ENCODE assay signal across 10 mouse cellular contexts in the genomic region with DNA sequence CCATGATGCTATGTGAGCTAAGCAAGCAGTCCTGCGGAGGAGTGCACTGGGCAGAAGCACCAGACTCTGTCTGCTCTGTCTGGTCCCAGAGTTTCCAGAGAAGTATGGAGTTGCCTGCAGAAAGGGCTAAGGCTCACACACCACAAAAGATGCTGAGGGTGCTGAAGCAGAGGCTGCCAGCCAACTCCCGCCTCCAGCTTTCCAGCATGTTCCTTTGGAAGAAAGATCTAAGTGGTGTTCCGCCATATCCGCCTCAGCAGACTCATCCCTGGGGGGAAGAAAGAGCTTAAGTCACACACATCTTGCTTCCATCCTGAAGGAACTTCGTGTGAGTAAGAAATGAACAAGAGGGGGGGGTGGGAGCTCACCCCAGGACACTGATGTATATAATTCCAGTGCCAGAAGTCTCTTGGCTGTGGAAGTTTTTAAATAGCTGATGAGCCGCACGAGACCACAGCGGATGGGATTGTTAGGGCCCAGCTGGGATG. TPM values are rescaled to one million over a fixed set of nuclear protein-coding genes. Genes with fewer than 3 reads are reported as not detected.
DNase-seq lines count a peak whose midpoint lies in the region; ATAC-seq lines count a peak whose summit lies in the region.
"Had no signal": no experiment of that assay in that cellular context is flagged by ENCODE, and none has a peak within 500 bp of the region (broad histone marks: within the 10 kb centered on the region; RNA-seq: fewer than 3 reads in every experiment).

No protein-coding gene starts in this region.

- H3K36me3 ChIP-seq in lung, embryonic 16.5 days (ENCODE audit: control insufficient read depth, insufficient read depth, low read length): no peaks in the 10 kb centered on the region
- H3K36me3 ChIP-seq in stomach, embryonic 14.5 days (ENCODE audit: control insufficient read depth, insufficient read depth, low read length): no peaks in the 10 kb centered on the region
- H3K36me3 ChIP-seq in midbrain, embryonic 11.5 days (ENCODE audit: control insufficient read depth, insufficient read depth, low read length): no peaks in the 10 kb centered on the region
- H3K36me3 ChIP-seq in forebrain, embryonic 12.5 days (replicated peaks): no peaks in the 10 kb centered on the region
- H3K36me3 ChIP-seq: liver, embryonic 12.5 days had no signal

- no peak overlapping the region for H3K4me3 ChIP-seq in lung, embryonic 16.5 days (ENCODE audit: low read length)
- H3K4me3 ChIP-seq in stomach, embryonic 14.5 days (ENCODE audit: low read depth, low read length): no peak overlapping the region
- no peak overlapping the region for H3K4me3 ChIP-seq in midbrain, embryonic 11.5 days (ENCODE audit: low read depth, low read length)
- no peak overlapping the region for H3K4me3 ChIP-seq in forebrain, embryonic 12.5 days (replicated peaks)
- H3K4me3 ChIP-seq: liver, embryonic 12.5 days had no signal

- H3K4me2 ChIP-seq in lung, embryonic 16.5 days (ENCODE audit: low read depth, low read length): no peak overlapping the region
- no peak overlapping the region for H3K4me2 ChIP-seq in stomach, embryonic 14.5 days (replicated peaks; ENCODE audit: low read depth, low read length)
- no peak overlapping the region for H3K4me2 ChIP-seq in midbrain, embryonic 11.5 days
- H3K4me2 ChIP-seq in forebrain, embryonic 12.5 days: no peak overlapping the region
- H3K4me2 ChIP-seq: liver, embryonic 12.5 days had no signal

- no peak for DNase-seq in lung, adult 18-20 months
- peak; percentile 56 for DNase-seq in gastrocnemius, postnatal 14 days
- DNase-seq in left cerebral cortex, postnatal 10 days (ENCODE audit: extremely low spot score in 1 of 2, low spot score in 2 of 2): peak; percentile 62 to 69
- no peak for DNase-seq in midbrain, embryonic 11.5 days (ENCODE audit: low spot score, missing footprints)
- no peak for DNase-seq in thymus, postnatal 14 days
- DNase-seq: retina, postnatal 1 day had no signal

- 48% methylated on average over 8 of the region's 8 CpGs for WGBS in lung, embryonic 16.5 days
- 33% methylated on average over 8 of the region's 8 CpGs for WGBS in stomach, embryonic 14.5 days
- 76% methylated on average over 8 of the region's 8 CpGs for WGBS in midbrain, embryonic 11.5 days
- 74% methylated on average over 8 of the region's 8 CpGs for WGBS in forebrain, embryonic 12.5 days

- peak overlapping the region; percentile 89 for H3K27ac ChIP-seq in lung, embryonic 16.5 days (ENCODE audit: low read length)
- peak overlapping the region; percentile 79 for H3K27ac ChIP-seq in stomach, embryonic 14.5 days (ENCODE audit: low read length)
- H3K27ac ChIP-seq in midbrain, embryonic 11.5 days (ENCODE audit: low read depth, low read length): no peak overlapping the region
- no peak overlapping the region for H3K27ac ChIP-seq in forebrain, embryonic 12.5 days
- H3K27ac ChIP-seq: liver, embryonic 12.5 days had no signal

- intact Hi-C loops in gastrocnemius, postnatal 14 days (cut with DNase I; ENCODE audit: low total_unique reads): no loop called here
- intact Hi-C loops in left cerebral cortex, postnatal 10 days (cut with DNase I): no loop called here

- peak; percentile 88 for ATAC-seq in lung, embryonic 16.5 days (ENCODE audit: low read depth)
- ATAC-seq in stomach, embryonic 14.5 days (ENCODE audit: insufficient number of reproducible peaks, insufficient read depth, low FRiP score, low read depth): peak; percentile 72; the same call in 1 of the 2 replicates
- ATAC-seq in midbrain, embryonic 11.5 days (ENCODE audit: low FRiP score): no peak
- ATAC-seq in forebrain, embryonic 12.5 days (ENCODE audit: low FRiP score): no peak
- ATAC-seq: liver, embryonic 12.5 days had no signal

- H3K9ac ChIP-seq in lung, embryonic 16.5 days (ENCODE audit: low read length): peak overlapping the region; percentile 13; the same call in 1 of the 2 replicates
- no peak overlapping the region for H3K9ac ChIP-seq in stomach, embryonic 14.5 days (replicated peaks; ENCODE audit: low read depth, low read length)
- H3K9ac ChIP-seq in midbrain, embryonic 11.5 days (ENCODE audit: low read length): no peak overlapping the region
- H3K9ac ChIP-seq in forebrain, embryonic 12.5 days: no peak overlapping the region
- H3K9ac ChIP-seq: liver, embryonic 12.5 days had no signal

- H3K9me3 ChIP-seq in lung, embryonic 16.5 days (ENCODE audit: control insufficient read depth, low read length): no peaks in the 10 kb centered on the region
- H3K9me3 ChIP-seq in stomach, embryonic 14.5 days (ENCODE audit: control insufficient read depth, low read depth, low read length): no peaks in the 10 kb centered on the region
- H3K9me3 ChIP-seq in midbrain, embryonic 11.5 days (ENCODE audit: control insufficient read depth, low read length): no peaks in the 10 kb centered on the region
- no peaks in the 10 kb centered on the region for H3K9me3 ChIP-seq in forebrain, embryonic 12.5 days
- H3K9me3 ChIP-seq: liver, embryonic 12.5 days had no signal

- no peaks in the 10 kb centered on the region for H3K27me3 ChIP-seq in lung, embryonic 16.5 days (ENCODE audit: control insufficient read depth, insufficient read depth, low read depth, low read length)
- no peaks in the 10 kb centered on the region for H3K27me3 ChIP-seq in stomach, embryonic 14.5 days (ENCODE audit: control insufficient read depth, insufficient read depth, low read length)
- no peaks in the 10 kb centered on the region for H3K27me3 ChIP-seq in midbrain, embryonic 11.5 days (ENCODE audit: control insufficient read depth, insufficient read depth, low read length)
- no peaks in the 10 kb centered on the region for H3K27me3 ChIP-seq in forebrain, embryonic 12.5 days

- H3K4me1 ChIP-seq in lung, embryonic 16.5 days (replicated peaks; ENCODE audit: control insufficient read depth, insufficient read depth, low read length): peaks cover 33% of the 10 kb centered on the region
- peaks cover 15% of the 10 kb centered on the region for H3K4me1 ChIP-seq in stomach, embryonic 14.5 days (ENCODE audit: control insufficient read depth, insufficient read depth, low read length)
- H3K4me1 ChIP-seq in midbrain, embryonic 11.5 days (ENCODE audit: control insufficient read depth, insufficient read depth, low read length): no peaks in the 10 kb centered on the region
- 0 out of 2 replicates have a peak, but pooled peaks cover 2% of the 10 kb centered on the region for H3K4me1 ChIP-seq in forebrain, embryonic 12.5 days
- H3K4me1 ChIP-seq: liver, embryonic 12.5 days had no signal

RNA-seq across cellular contexts. Expression of gene Mlph, which starts 10.9 kb away (rescaled TPM):
- 1.5 and 2.0 TPM in 2 replicates for polyA plus RNA-seq in lung, embryonic 16.5 days (2015; fragmentation: Nextera tagmentation; extraction: Ambion mirVana)
- total RNA-seq in gastrocnemius, postnatal 14 days (2021): under 1 TPM; 0.31 to 0.35 TPM
- total RNA-seq in left cerebral cortex, postnatal 10 days (2021): under 1 TPM; 0.63 to 0.88 TPM
- 0.29 and 1.3 TPM in 2 replicates for polyA plus RNA-seq in stomach, embryonic 14.5 days (2014; fragmentation: Nextera tagmentation; extraction: Ambion mirVana)
- polyA plus RNA-seq in midbrain, embryonic 11.5 days (2014; fragmentation: Nextera tagmentation; extraction: Ambion mirVana): 0.10 and 0.33 TPM in 2 replicates
- 0.14 and 0.21 TPM in 2 replicates for polyA plus RNA-seq in forebrain, embryonic 12.5 days (2016; fragmentation: Nextera tagmentation; extraction: Ambion mirVana)
- polyA plus RNA-seq: liver, embryonic 12.5 days had no signal

RNA-seq across cellular contexts. Expression of gene Prlh, which starts 48.9 kb away (rescaled TPM):
- not detected in 2 replicates for polyA plus RNA-seq in lung, embryonic 16.5 days (2015; fragmentation: Nextera tagmentation; extraction: Ambion mirVana)
- not detected for total RNA-seq in gastrocnemius, postnatal 14 days (2021)
- total RNA-seq in left cerebral cortex, postnatal 10 days (2021): not detected
- polyA plus RNA-seq in stomach, embryonic 14.5 days (2014; fragmentation: Nextera tagmentation; extraction: Ambion mirVana): not detected in 2 replicates
- polyA plus RNA-seq in midbrain, embryonic 11.5 days (2014; fragmentation: Nextera tagmentation; extraction: Ambion mirVana): not detected in 2 replicates
- not detected in 2 replicates for polyA plus RNA-seq in forebrain, embryonic 12.5 days (2016; fragmentation: Nextera tagmentation; extraction: Ambion mirVana)
- polyA plus RNA-seq: liver, embryonic 12.5 days had no signal

Comparison
In these comparisons a context has a peak if more than half of its experiments do, and no peak if none do; other contexts are left out.
1. ATAC-seq: peak in lung, embryonic 16.5 days (single experiment) and stomach, embryonic 14.5 days (single experiment); none in midbrain, embryonic 11.5 days (single experiment) and forebrain, embryonic 12.5 days (single experiment).
2. H3K27ac ChIP-seq: peak in lung, embryonic 16.5 days (single experiment) and stomach, embryonic 14.5 days (single experiment); none in midbrain, embryonic 11.5 days (single experiment) and forebrain, embryonic 12.5 days (single experiment).
3. DNase-seq: peak in gastrocnemius, postnatal 14 days (single experiment) and left cerebral cortex, postnatal 10 days (2 of 2); none in lung, adult 18-20 months (0 of 2), midbrain, embryonic 11.5 days (single experiment) and thymus, postnatal 14 days (single experiment).